Mouse (Mus musculus) ovary, adult 18-20 months (tissue): ENCODE measurements at regions not wholly inside any gene's neighbourhood (a gene's known extent, or its start where the extent isn't known, plus 50 kb on each side); places are given as distances from the start of the nearest gene placed in this dataset.

Experiments
- DNase-seq: peaks from one replicate; pipeline ENCODE4 v3.0.0; 2022; ENCODE audit warnings: low spot score, mixed read lengths

DNA sequence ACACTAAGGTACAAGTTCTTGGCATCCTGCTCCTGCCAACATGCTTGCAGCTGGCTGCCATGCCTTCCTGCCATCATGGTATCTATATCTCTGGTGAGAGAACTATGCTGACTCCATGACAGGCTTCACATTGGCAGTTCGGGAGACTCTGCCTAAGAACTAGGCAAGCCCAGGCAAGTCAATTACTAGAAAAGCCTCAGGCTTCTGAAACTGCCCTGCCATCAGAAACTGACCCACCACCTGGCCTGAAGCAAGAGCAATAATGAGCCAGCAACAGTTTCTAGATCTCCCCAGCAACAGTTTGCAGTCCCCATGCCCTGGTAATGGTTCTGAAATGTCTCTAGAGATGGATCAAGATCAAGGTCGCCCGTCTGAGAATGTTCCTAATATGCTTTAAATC, 280.8 kb downstream of the Rnf152 start:
- no peak for DNase-seq

DNA sequence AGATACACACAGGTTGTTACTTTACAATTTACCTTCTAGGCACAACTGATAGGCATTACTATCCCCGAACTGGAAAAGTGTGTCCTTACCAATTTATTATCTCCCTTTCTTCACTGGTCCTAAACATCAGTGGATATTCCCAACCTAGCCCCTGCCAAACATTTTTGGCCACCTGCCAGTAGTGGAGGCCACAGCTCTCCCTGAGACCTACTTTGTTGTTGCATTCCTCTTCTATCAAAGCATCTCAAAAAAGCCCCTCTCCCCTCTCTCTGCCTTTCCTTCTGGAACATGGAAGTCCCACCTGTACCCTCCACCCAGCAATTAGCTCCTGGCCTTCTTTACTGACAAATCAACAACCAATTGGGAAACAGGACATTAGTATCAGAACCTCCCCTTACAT, 282.2 kb downstream of the Rnf152 start:
- DNase-seq: no peak

DNA sequence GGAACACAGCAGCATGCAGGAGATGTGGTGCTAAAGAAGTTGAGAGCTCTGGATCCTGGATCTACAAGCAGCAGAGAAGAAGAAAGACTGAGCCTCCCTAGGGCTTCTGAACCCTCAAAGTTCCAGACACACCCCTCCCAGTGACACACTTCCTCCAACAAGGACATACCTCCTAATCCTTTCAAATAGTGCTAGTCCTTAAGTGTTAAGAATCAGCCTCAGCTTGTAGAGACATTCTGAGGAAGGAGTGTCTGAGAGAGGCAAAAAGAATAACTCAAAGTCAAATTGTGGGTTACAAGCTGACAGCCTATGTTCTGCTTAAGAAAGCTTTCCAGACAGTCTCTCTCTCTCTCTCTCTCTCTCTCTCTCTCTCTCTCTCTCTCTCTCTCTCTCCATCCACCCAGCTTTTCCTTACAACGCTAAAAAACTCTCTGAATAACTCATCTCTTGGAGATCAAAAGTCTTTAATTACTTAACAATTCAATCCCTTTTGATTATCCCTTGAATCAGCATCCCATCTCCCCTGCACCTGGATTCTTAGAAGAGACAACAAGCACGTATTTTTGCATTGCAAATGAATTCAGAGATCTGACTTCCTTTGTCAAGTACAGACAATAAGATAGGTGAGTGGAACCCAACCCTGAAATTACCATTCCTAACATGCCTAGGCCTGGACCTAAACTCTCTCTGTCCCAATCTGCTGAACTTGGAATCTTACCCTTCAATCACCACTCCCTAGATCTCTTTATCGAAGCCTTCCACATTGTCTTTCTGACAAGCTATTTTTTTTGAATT, 285.7 kb downstream of the Rnf152 start:
- DNase-seq: no peak

DNA sequence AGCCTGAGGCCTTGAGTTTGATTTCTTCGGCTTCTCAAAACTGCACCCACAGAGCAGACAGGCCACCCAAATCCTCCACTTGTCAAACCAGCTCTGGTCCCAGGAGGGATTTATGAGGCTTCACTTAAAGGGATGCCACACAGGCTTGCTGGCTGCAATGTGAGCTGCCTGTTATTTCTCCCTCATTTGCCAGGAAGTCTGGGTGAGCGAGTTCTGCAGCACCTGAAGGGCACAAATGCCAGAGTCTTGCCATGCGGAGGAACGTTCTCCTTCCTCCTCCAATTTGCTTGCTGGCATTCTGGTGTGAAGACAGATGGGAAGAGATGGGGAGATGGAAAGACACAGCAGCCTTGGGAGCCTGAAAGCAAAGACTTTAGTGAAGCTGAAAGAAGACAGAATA, 288.6 kb downstream of the Rnf152 start:
- no peak for DNase-seq

DNA sequence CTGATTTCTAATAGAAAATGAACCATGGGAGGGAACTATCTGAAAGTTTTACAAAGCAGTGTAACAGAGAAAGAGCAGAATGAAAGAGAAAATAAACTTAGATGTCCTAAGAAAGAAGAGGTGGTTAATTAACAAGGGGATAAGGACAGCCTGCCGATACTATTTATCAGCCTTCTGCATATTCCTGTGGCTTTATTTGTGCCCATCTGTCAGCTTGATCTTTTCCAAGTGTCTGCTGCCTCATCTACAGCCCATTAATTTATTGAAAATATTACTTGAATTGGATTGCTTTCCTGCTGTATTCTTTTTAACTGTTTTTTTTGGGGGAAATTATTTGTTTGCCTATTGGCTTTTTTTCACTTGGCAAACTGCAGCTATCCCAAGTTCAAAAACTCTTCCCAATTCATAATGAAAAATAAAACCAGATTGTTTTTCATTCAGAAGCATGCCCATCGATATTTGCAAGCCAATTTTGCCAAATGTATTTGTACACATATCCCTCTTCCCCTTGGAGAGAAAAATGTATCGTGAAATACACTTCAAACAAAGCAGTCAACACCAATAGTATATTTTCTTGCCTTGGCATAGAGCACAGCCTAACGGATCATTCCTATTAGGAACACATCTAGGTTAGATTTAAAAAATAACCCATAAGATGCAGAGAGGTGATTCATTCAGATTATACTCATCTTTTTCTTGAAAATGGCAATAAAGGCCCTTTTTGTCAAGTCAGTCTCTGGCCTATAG, 289.3 kb downstream of the Rnf152 start:
- no peak for DNase-seq

DNA sequence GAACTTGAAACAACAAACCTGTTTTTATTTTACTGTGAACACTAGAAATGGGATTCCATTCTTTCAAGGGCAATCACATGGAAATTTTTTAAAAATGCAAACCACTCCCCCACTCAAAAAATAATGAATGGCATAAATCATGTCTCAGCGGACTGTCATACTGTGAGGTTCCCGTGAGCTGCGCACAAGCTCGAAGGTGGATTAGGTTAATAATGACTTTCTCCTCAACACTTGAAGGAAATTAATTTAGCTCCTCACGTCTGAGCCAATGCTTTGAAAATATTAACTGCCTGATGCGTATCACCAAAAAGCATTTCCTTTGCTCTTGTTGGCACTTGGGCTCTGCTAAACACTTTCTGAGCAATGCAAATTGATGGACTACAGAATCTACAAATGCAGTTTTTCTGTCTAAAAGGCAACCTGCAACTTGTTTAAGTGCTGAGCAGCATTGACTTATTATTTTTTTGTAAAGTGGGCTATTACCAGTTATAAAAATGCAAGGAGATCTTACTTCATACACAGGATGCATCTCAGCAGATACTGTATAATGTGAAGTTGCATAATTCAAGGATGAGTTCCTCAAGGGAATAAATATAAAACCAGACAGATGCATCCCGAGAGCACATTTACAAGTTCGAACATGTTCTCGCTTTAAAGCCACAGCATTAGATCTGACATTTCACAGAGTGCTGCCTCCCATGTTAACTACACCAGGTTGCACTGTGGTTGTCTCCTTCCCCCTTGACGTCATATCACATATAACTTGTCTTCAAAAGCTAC, 282.4 kb downstream of the Cdh20 start:
- DNase-seq: no peak
